Mouse (Mus musculus) liver, postnatal 0 days (tissue): ENCODE results near the gene Ecpas.

Experiments
- CTCF ChIP-seq: sonication (generic); IDR thresholded peaks from 2 replicates; pipeline ENCODE4 v1.5.1; 2016; ENCODE audit warnings: antibody characterized with exemption, low read depth
- EP300 ChIP-seq: IDR thresholded peaks from 2 replicates; pipeline ENCODE4 v1.6.1; 2016; ENCODE audit warnings: antibody characterized with exemption, low read depth, mild to moderate bottlenecking

DNA sequence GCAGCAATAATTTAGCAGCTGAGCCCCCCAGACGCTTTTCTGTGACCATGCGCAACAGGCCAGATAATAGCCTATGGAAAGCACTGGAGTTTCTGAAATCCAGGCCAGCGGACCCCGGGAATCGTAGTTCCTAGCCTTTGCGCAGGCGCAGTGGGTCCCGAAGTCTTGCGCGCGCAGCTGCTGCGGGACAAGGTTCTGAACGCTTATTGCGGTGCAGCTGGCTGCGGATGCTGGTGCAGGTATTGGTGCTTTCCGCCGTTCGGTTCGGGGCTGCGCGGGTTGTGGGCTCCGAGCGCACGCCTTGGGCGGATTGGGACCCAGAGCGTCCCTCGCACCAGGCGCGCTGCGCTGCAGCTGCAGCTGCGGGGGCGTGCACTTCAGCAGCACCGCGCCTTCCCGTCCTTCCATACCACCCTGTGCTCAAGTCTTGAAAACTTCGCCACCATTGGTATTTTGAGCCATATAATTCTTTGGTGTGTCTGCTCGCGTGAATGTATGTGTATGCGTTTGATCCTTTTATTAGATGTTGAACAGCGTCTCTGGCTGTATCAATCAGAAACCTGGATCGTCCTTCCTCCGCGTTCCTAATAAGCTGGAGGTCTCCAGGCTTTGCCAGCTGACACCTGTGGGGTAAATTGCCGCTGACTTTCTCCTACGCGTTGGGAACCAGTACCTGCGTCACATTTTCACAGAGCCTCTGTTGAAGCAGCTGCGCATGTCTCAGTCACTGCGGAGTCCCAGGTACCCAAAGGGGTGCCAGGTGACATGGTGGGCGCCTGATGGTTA lies 31.1 kb upstream of the Ecpas start, which contains the start of gene Zkscan16:
- TF ChIP-seq CTCF (no peak), EP300 (no peak)
